Mouse (Mus musculus) liver, postnatal 0 days (tissue): ENCODE results near the gene Rnf144b. TPM values are rescaled to one million over a fixed set of nuclear protein-coding genes. Genes with fewer than 3 reads are reported as not detected.

Experiments used
- ATAC-seq: fragments of 200-750 bp; cut with Nextera tagmentation; 2 replicates; pipeline ENCODE4 v1.8.0; 2017; ENCODE audit warnings: mild to moderate bottlenecking, moderate library complexity
- DNase-seq: peaks from one replicate; pipeline ENCODE4 v3.0.0-alpha.2; 2016
- H3K27ac ChIP-seq: fragments of 300-500 bp; sonication (generic); 2 replicates; pipeline ENCODE4 v1.5.1; 2014; ENCODE audit warnings: antibody characterized with exemption, moderate library complexity, mild to moderate bottlenecking, low read depth
- H3K27me3 ChIP-seq: fragments of 300-500 bp; sonication (generic); 2 replicates; pipeline ENCODE4 v1.6.1; 2014; ENCODE audit warnings: low read length, control low read depth, mixed read lengths; ENCODE audit not compliant: insufficient read depth
- H3K36me3 ChIP-seq: fragments of 300-500 bp; sonication (generic); replicated peaks from 2 replicates; pipeline ENCODE4 v1.6.1; 2014; ENCODE audit warnings: mild to moderate bottlenecking, control low read depth, low read length, moderate library complexity, mixed read lengths; ENCODE audit not compliant: insufficient read depth
- H3K4me1 ChIP-seq: fragments of 300-500 bp; sonication (generic); 2 replicates; pipeline ENCODE4 v1.6.1; 2014; ENCODE audit warnings: antibody characterized with exemption, mild to moderate bottlenecking, control low read depth; ENCODE audit not compliant: insufficient read depth
- H3K4me2 ChIP-seq: fragments of 300-500 bp; sonication (generic); 2 replicates; pipeline ENCODE4 v1.6.1; 2014; ENCODE audit warnings: low read depth, mild to moderate bottlenecking, low read length, moderate library complexity, mixed read lengths
- H3K4me3 ChIP-seq: fragments of 300-500 bp; sonication (generic); 2 replicates; pipeline ENCODE4 v1.5.1; 2014; ENCODE audit warnings: low read depth, low read length
- H3K9ac ChIP-seq: fragments of 300-500 bp; sonication (generic); replicated peaks from 2 replicates; pipeline ENCODE4 v1.6.1; 2014; ENCODE audit warnings: mild to moderate bottlenecking, moderate library complexity
- H3K9me3 ChIP-seq: fragments of 300-500 bp; sonication (generic); 2 replicates; pipeline ENCODE4 v1.6.1; 2016; ENCODE audit warnings: mild to moderate bottlenecking, control low read depth, low read length, mixed read lengths
- CTCF ChIP-seq: sonication (generic); IDR thresholded peaks from 2 replicates; pipeline ENCODE4 v1.5.1; 2016; ENCODE audit warnings: antibody characterized with exemption, low read depth
- EP300 ChIP-seq: IDR thresholded peaks from 2 replicates; pipeline ENCODE4 v1.6.1; 2016; ENCODE audit warnings: antibody characterized with exemption, low read depth, mild to moderate bottlenecking
- WGBS: fragments of 180-500 bp; shearing (Covaris S2); extraction: QIAGEN DNeasy Blood & Tissue Kit; methylation state at CpG from one replicate; pipeline ENCODE4 v1.1.7; 2014; ENCODE audit not compliant: insufficient replicate concordance; 5-methylcytosine and 5-hydroxymethylcytosine counted together
- polyA plus RNA-seq: library from polyadenylated mRNA; unstranded; fragments of >200 nt; fragmentation: Nextera tagmentation; extraction: Ambion mirVana; gene quantifications from 2 replicates; pipeline ENCODE4 v1.2.1, GENCODE M21; 2015

Gene Rnf144b
- polyA plus RNA-seq, 1 experiment from 2014 or later = 6.3 TPM

- H3K36me3 ChIP-seq = peaks cover 4% of the 10 kb centered on the region
- WGBS = 51% methylated on average over 14 of the region's 14 CpGs
- no peak for TF ChIP-seq EP300
- no peak for TF ChIP-seq CTCF
- H3K4me3 ChIP-seq = no peak overlapping the region
- no peak for ATAC-seq
- H3K27ac ChIP-seq = no peak overlapping the region
- H3K4me2 ChIP-seq = no peak overlapping the region
- no peak for DNase-seq
- H3K9ac ChIP-seq = no peak overlapping the region
- H3K9me3 ChIP-seq = no peaks in the 10 kb centered on the region
- H3K27me3 ChIP-seq = no peaks in the 10 kb centered on the region
- peaks cover 7% of the 10 kb centered on the region; the same call in 1 of the 2 replicates for H3K4me1 ChIP-seq
Measured at GRCm38 (mm10) chr13:47224648-47225323, 102.3 kb downstream of the Rnf144b start.

- Histone ChIP-seq H3K27ac (no peak overlapping the region), H3K9ac (no peak overlapping the region), H3K4me2 (no peak overlapping the region), H3K4me1 (peaks cover 7% of the 10 kb centered on the region; the same call in 1 of the 2 replicates), H3K27me3 (no peaks in the 10 kb centered on the region), H3K4me3 (no peak overlapping the region), H3K36me3 (peaks cover 6% of the 10 kb centered on the region), H3K9me3 (no peaks in the 10 kb centered on the region)
- DNase-seq (no peak), ATAC-seq (no peak)
- TF ChIP-seq EP300 (no peak), CTCF (no peak)
- WGBS = 84% methylated on average over 3 of the region's 3 CpGs
Measured at GRCm38 (mm10) chr13:47225324-47225697, 102.9 kb downstream of the Rnf144b start.

GRCm38 (mm10) chr13:47225802-47226201 lies 103.3 kb downstream of the Rnf144b start:
- Histone ChIP-seq H3K36me3 (peaks cover 6% of the 10 kb centered on the region), H3K4me2 (no peak overlapping the region), H3K27me3 (no peaks in the 10 kb centered on the region), H3K9me3 (no peaks in the 10 kb centered on the region), H3K4me1 (peaks cover 7% of the 10 kb centered on the region; the same call in 1 of the 2 replicates), H3K27ac (no peak overlapping the region), H3K9ac (no peak overlapping the region), H3K4me3 (no peak overlapping the region)
- DNase-seq (no peak), ATAC-seq (0 out of 2 replicates have a peak, but pooled peaks have one; percentile 15)
- TF ChIP-seq CTCF (no peak), EP300 (no peak)
- WGBS = 39% methylated on average over 9 of the region's 9 CpGs

- Histone ChIP-seq H3K36me3 (peaks cover 6% of the 10 kb centered on the region), H3K4me3 (no peak overlapping the region), H3K9ac (no peak overlapping the region), H3K4me2 (no peak overlapping the region), H3K9me3 (no peaks in the 10 kb centered on the region), H3K4me1 (peaks cover 7% of the 10 kb centered on the region; the same call in 1 of the 2 replicates), H3K27me3 (no peaks in the 10 kb centered on the region), H3K27ac (no peak overlapping the region)
- 90% methylated on average over 5 of the region's 5 CpGs for WGBS
- ATAC-seq = no peak
- no peak for DNase-seq
- TF ChIP-seq EP300 = no peak
- peak; percentile 26; the same call in 1 of the 2 replicates for TF ChIP-seq CTCF
Measured at GRCm38 (mm10) chr13:47226521-47226920, 104.1 kb downstream of the Rnf144b start.

GRCm38 (mm10) chr13:47228201-47228600 lies 105.7 kb downstream of the Rnf144b start:
- no peak overlapping the region for H3K27ac ChIP-seq
- H3K36me3 ChIP-seq = peaks cover 6% of the 10 kb centered on the region; the same call in 1 of the 2 replicates
- TF ChIP-seq EP300 (no peak), CTCF (no peak)

GRCm38 (mm10) chr13:47228626-47229190 lies 106.3 kb downstream of the Rnf144b start:
- no peak overlapping the region for H3K4me3 ChIP-seq
- H3K27ac ChIP-seq = no peak overlapping the region
- 81% methylated on average over 12 of the region's 12 CpGs for WGBS
- no peaks in the 10 kb centered on the region for H3K27me3 ChIP-seq
- ATAC-seq = no peak
- peaks cover 4% of the 10 kb centered on the region; the same call in 1 of the 2 replicates for H3K4me1 ChIP-seq
- TF ChIP-seq EP300 (no peak), CTCF (no peak)
- H3K9me3 ChIP-seq = no peaks in the 10 kb centered on the region
- H3K4me2 ChIP-seq = no peak overlapping the region
- H3K36me3 ChIP-seq = peaks cover 6% of the 10 kb centered on the region; the same call in 1 of the 2 replicates
- DNase-seq = no peak
- no peak overlapping the region for H3K9ac ChIP-seq

More at GRCm38 (mm10) chr13:47228201-47228600, 105.7 kb downstream of the Rnf144b start:
- Histone ChIP-seq H3K4me1 (peaks cover 7% of the 10 kb centered on the region; the same call in 1 of the 2 replicates), H3K9ac (no peak overlapping the region), H3K9me3 (no peaks in the 10 kb centered on the region), H3K27me3 (no peaks in the 10 kb centered on the region), H3K4me2 (no peak overlapping the region), H3K4me3 (no peak overlapping the region)
- ATAC-seq (no peak), DNase-seq (no peak)
- WGBS = 80% methylated on average over 8 of the region's 8 CpGs
